Mouse (Mus musculus) CH12.LX (cell line): Measurements from ENCODE around the gene Elp6.

Experiments used
- CTCF ChIP-seq, 2 experiments: IDR thresholded peaks in 1 of 2; conservative IDR thresholded peaks in 1 of 2; 2 replicates each; pipeline ENCODE4 v1.5.1; 2011 to 2012; ENCODE audit warnings: low read depth in 2 of 2, low read length in 2 of 2, improper control_type of control experiment in 1 of 2, inconsistent platforms in 1 of 2, mild to moderate bottlenecking in 1 of 2, moderate library complexity in 1 of 2
- EP300 ChIP-seq: IDR thresholded peaks from 2 replicates; pipeline ENCODE4 v1.6.1; 2011; ENCODE audit warnings: low read length, improper control_type of control experiment
- MXI1 ChIP-seq: IDR thresholded peaks from 2 replicates; pipeline ENCODE4 v1.6.1; 2011; ENCODE audit warnings: mild to moderate bottlenecking, low read depth, low read length, improper control_type of control experiment
- MYC ChIP-seq: IDR thresholded peaks from 2 replicates; pipeline ENCODE4 v1.6.1; 2011; ENCODE audit warnings: low read depth, mild to moderate bottlenecking, improper control_type of control experiment, low read length
- RAD21 ChIP-seq: IDR thresholded peaks from 2 replicates; pipeline ENCODE4 v1.6.1; 2011; ENCODE audit warnings: low read depth, mild to moderate bottlenecking, low read length, improper control_type of control experiment, moderate library complexity
- TCF12 ChIP-seq: IDR thresholded peaks from 2 replicates; pipeline ENCODE4 v1.6.1; 2014; ENCODE audit warnings: low read depth, mild to moderate bottlenecking, inconsistent platforms, low read length, improper control_type of control experiment
- ZNF384 ChIP-seq: IDR thresholded peaks from 2 replicates; pipeline ENCODE4 v1.6.1; 2012; ENCODE audit warnings: low read depth, low read length, improper control_type of control experiment, inconsistent platforms

- TF ChIP-seq CTCF (conservative IDR thresholded peaks at IDR 0.05 in 1 of 2, IDR thresholded peaks at IDR 0.05 in 1 of 2; ENCODE audit: low read depth in 2 of 2, low read length in 2 of 2): no peak
- TF ChIP-seq RAD21: no peak
- no peak for TF ChIP-seq TCF12
- TF ChIP-seq EP300: no peak
- TF ChIP-seq ZNF384: no peak
- no peak for TF ChIP-seq MYC
- TF ChIP-seq MXI1: no peak
Observed at GRCm38 (mm10) chr9:110330341-110330740, 25.4 kb downstream of the Elp6 start.
